Mouse (Mus musculus) midbrain, embryonic 15.5 days (tissue): ENCODE measurements around the gene Arhgef3. TPM values are rescaled to one million over a fixed set of nuclear protein-coding genes. Genes with fewer than 3 reads are reported as not detected.

Experiments
- ATAC-seq: fragments of 200-750 bp; cut with Nextera tagmentation; replicated peaks from 2 replicates; pipeline ENCODE4 v1.8.0; 2017; ENCODE audit warnings: moderate TSS enrichment
- H3K27ac ChIP-seq: fragments of 300-500 bp; sonication (generic); 2 replicates; pipeline ENCODE4 v1.5.1; 2015; ENCODE audit warnings: mild to moderate bottlenecking, inconsistent platforms
- H3K27me3 ChIP-seq: fragments of 300-500 bp; sonication (generic); replicated peaks from 2 replicates; pipeline ENCODE4 v1.6.1; 2015; ENCODE audit warnings: inconsistent platforms
- H3K36me3 ChIP-seq: fragments of 300-500 bp; sonication (generic); replicated peaks from 2 replicates; pipeline ENCODE4 v1.6.1; 2015; ENCODE audit warnings: inconsistent platforms
- H3K4me1 ChIP-seq: fragments of 300-500 bp; sonication (generic); 2 replicates; pipeline ENCODE4 v1.6.1; 2015; ENCODE audit warnings: inconsistent platforms
- H3K4me2 ChIP-seq: fragments of 300-500 bp; sonication (generic); 2 replicates; pipeline ENCODE4 v1.6.1; 2015; ENCODE audit warnings: inconsistent platforms, mild to moderate bottlenecking, moderate library complexity
- H3K4me3 ChIP-seq: fragments of 300-500 bp; sonication (generic); 2 replicates; pipeline ENCODE4 v1.5.1; 2015; ENCODE audit warnings: mild to moderate bottlenecking, inconsistent platforms
- H3K9ac ChIP-seq: fragments of 300-500 bp; sonication (generic); 2 replicates; pipeline ENCODE4 v1.6.1; 2015; ENCODE audit warnings: mild to moderate bottlenecking, inconsistent platforms
- H3K9me3 ChIP-seq: fragments of 300-500 bp; sonication (generic); 2 replicates; pipeline ENCODE4 v1.6.1; 2016; ENCODE audit warnings: inconsistent platforms
- WGBS: fragments of 180-500 bp; shearing (Covaris S2); methylation state at CpG from one replicate; pipeline ENCODE4 v1.1.7; 2015; ENCODE audit warnings: mixed read lengths; 5-methylcytosine and 5-hydroxymethylcytosine counted together
- polyA plus RNA-seq: library from polyadenylated mRNA; unstranded; fragments of >200 nt; fragmentation: Nextera tagmentation; extraction: Ambion mirVana; gene quantifications from 2 replicates; pipeline ENCODE4 v1.2.1, GENCODE M21; 2015

Gene Arhgef3
- polyA plus RNA-seq, 1 experiment from 2014 or later: 6.8 TPM

DNA sequence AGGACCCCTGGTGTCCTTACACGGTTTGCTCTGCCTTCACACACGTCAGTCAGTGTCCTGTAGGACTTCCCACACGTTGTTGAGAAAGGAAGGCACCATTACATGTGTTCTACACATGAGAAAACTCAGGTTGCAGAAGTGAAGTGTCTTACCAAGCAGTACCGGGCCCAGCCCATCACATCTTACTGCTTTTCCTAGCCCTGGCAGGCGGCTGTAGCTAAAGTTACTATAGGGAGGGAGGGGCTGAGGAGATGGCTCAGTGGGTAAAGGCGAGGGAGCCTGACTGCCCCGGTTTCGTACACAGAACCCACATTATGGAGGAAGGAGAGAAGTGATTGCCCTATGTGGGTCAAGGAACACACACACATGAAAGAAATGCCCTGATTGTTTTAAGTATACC is 116.8 kb downstream of the Arhgef3 start:
- no peak for ATAC-seq
- 78% methylated on average over 8 of the region's 8 CpGs for WGBS
- H3K27me3 ChIP-seq: no peaks in the 10 kb centered on the region

DNA sequence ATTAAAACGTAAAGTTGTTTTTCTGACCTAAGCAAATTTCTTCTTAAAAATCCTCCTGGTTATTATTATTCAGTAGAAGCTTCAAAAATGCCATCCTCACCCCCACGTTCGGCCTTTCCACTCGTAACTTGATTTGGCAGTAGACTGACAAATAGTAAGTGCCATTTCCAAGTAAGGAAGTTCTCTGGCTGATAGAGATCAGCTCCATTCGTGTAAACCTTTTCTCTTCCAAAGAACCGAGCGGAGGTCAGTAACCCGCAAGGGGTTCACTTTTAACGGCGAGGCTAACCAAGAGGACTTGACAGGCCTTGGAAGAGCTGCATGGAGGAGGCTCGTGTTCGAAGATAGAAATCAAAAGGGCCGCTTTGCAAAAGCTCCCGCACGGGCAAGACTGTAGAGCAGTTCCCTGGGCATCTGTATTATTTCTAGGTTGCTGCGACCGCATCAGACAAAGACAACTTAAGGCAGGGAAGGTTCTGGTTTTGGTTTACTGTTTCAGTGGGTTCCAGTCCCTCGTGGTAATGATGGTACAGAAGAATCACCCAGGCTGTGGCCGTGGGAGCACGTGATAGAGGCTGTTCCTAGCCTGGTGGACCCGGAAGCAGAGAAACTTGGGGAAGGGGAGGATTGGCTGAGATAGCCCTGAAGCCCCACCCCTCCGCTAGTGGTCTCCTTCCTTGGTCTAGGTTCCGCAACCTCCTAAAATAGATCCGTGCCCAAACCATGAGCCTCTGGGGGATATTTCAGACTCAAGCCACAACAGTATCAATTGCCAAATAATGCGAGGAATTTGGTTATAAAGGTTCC is 117.5 kb downstream of the Arhgef3 start:
- Histone ChIP-seq H3K4me2 (no peak overlapping the region), H3K9ac (no peak overlapping the region), H3K27ac (no peak overlapping the region), H3K4me1 (peaks cover 9% of the 10 kb centered on the region), H3K27me3 (no peaks in the 10 kb centered on the region), H3K36me3 (no peaks in the 10 kb centered on the region), H3K4me3 (no peak overlapping the region), H3K9me3 (no peaks in the 10 kb centered on the region)
- no peak for ATAC-seq
- WGBS: 94% methylated on average over 25 of the region's 25 CpGs

More for the DNA sequence above, 116.8 kb downstream of the Arhgef3 start:
- Histone ChIP-seq H3K4me3 (no peak overlapping the region), H3K4me2 (no peak overlapping the region), H3K9me3 (no peaks in the 10 kb centered on the region), H3K4me1 (peaks cover 9% of the 10 kb centered on the region), H3K9ac (no peak overlapping the region), H3K36me3 (no peaks in the 10 kb centered on the region), H3K27ac (no peak overlapping the region)

DNA sequence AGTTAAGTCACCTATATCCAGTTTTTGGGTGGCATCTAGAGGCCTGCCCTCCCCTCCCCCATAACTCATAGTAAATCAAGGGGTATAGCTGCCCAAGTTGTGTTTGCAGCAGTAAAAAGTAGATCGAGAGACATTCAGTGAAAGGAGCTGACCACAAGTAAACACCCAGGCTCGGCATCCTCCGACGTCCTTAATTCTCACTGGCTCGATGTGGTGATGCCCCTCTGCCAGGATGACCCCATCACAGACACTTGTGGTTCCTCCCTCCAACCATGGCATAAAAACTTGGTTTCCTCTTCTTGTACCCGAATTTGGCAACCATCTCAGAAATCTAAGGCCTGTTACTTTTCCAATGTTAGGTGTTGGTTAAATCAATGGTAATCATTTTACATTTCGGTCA is 118.4 kb downstream of the Arhgef3 start:
- 91% methylated on average over 7 of the region's 7 CpGs for WGBS
- no peak for ATAC-seq

DNA sequence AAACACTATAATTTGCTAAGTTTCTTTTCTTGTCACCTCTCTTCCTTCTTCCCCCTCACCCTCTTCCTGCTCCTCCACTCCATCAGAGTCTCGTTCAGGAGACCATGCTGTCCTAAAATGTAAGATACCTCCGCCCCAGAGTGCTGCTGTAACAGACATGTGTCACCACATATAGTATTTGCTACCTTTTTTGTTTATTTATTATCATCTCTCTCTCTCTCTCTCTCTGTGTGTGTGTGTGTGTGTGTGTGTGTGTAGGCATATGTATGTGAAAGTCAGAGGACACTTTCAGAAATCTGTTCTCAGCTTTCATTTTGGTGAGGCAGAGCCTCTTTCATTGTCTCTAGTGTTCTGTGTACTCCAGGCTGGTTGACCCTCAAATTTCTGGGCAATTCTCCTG is 119.0 kb downstream of the Arhgef3 start:
- no peak overlapping the region for H3K4me2 ChIP-seq
- H3K27ac ChIP-seq: no peak overlapping the region
- H3K27me3 ChIP-seq: no peaks in the 10 kb centered on the region
- H3K4me1 ChIP-seq: peaks cover 9% of the 10 kb centered on the region
- WGBS: 90% methylated on average over 2 of the region's 2 CpGs
- no peak overlapping the region for H3K4me3 ChIP-seq
- H3K9me3 ChIP-seq: no peaks in the 10 kb centered on the region
- no peak for ATAC-seq
- no peaks in the 10 kb centered on the region for H3K36me3 ChIP-seq
- H3K9ac ChIP-seq: no peak overlapping the region

More for the DNA sequence above, 118.4 kb downstream of the Arhgef3 start:
- peaks cover 9% of the 10 kb centered on the region for H3K4me1 ChIP-seq
- H3K27me3 ChIP-seq: no peaks in the 10 kb centered on the region
- H3K27ac ChIP-seq: no peak overlapping the region
- H3K4me2 ChIP-seq: no peak overlapping the region
- H3K36me3 ChIP-seq: no peaks in the 10 kb centered on the region
- H3K9ac ChIP-seq: no peak overlapping the region
- H3K9me3 ChIP-seq: no peaks in the 10 kb centered on the region
- no peak overlapping the region for H3K4me3 ChIP-seq

DNA sequence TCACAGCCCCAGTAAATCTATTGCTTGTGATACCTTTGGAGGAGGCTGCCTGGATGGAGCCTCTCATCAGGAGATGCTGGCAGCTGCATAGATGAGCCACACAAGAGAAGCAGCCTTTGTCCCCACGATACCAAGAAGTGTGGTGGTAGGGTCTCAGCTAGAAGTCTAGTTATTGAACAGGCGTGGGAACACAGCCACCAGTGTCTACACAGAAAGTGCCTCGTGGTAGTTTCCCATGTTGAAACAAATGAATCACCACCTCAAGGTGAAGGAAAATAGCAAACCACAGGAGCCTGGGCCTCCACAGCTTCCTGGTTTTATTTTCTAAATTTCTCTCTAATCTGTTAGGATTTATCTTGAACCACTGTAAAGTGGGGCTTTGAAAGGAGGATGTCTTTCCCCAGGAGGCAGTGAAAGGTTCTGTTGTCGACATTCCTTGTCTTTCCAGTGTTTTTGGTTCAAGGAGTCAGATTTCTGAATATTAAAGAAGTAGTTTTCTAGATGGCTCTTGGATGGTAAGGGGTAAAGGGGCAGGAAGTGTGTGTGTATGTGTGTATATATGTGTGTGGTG is 119.7 kb downstream of the Arhgef3 start:
- ATAC-seq: no peak
- WGBS: 70% methylated on average over 4 of the region's 4 CpGs
- H3K4me2 ChIP-seq: no peak overlapping the region
- no peaks in the 10 kb centered on the region for H3K36me3 ChIP-seq
- H3K4me1 ChIP-seq: peaks cover 9% of the 10 kb centered on the region
- no peak overlapping the region for H3K9ac ChIP-seq
- H3K9me3 ChIP-seq: no peaks in the 10 kb centered on the region
- no peaks in the 10 kb centered on the region for H3K27me3 ChIP-seq
- H3K27ac ChIP-seq: no peak overlapping the region
- H3K4me3 ChIP-seq: no peak overlapping the region

DNA sequence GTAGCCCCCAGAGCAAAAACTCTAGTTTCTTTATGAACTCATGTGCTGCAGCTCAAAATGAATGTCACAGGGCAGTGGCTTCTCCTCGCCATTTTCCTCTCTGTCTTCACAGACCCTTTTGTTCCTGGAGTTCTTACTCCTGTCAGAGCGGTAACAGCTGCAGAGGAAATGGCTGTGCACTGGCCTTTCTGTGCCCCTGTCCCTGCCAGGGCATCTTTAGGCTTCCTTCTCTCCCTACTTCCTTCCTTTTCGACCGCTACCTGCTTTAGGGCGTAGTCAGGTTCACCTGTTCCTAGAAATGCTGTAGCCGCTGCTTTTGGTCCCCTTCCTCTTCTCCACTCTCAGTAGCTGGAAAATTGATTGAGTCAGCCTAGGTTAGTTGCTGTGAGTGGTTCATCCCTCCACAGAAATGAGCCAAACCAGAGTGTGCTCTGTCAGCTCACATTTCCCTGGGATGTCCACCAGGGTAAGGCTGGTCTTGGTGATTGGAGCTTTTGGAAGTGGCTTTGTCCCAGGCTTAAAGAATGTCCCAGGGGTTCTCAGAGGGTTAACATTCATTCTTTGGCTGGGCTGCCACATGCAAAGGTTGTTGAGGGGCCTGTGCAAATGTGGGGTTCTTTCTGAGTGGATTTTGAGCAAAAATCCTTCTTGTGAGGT is 121.3 kb downstream of the Arhgef3 start:
- WGBS: 79% methylated on average over 6 of the region's 6 CpGs

DNA sequence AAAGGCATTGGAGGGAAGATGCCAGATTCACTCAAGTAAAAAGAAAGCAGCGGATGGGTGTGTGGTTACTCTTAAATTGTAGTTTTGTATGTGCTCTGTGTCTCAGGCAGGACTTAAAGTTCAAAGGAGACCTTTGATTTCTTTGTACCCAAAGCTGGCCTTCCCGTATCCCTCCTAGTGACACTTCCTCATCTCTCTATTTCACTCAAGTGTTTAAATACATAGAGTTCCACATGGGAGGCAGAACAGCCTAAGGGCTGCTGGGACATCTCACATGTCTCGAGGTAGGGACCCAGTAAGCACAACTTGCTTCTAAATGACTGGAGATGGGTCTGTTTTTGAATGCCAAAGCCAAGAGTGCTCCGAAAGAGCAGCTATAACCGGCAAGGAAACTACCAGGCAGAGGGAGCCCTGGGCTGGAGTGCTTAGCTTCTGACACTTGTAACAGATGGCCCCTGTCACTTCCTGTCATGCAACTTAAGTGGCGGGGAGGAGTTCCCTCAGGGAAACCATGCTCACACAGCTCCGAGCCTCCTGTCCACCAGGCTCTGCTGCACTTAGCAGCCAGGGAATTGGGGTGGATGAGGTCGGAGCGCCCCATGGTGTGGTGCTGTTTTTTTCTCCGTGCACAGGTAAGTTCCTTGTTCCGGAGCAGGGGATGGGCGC is 123.0 kb downstream of the Arhgef3 start:
- Histone ChIP-seq H3K4me1 (no peaks in the 10 kb centered on the region), H3K4me2 (no peak overlapping the region), H3K4me3 (no peak overlapping the region), H3K27ac (no peak overlapping the region), H3K36me3 (no peaks in the 10 kb centered on the region), H3K27me3 (no peaks in the 10 kb centered on the region), H3K9me3 (no peaks in the 10 kb centered on the region), H3K9ac (no peak overlapping the region)
- WGBS: 63% methylated on average over 12 of the region's 12 CpGs
- no peak for ATAC-seq

More for the DNA sequence above, 121.3 kb downstream of the Arhgef3 start:
- Histone ChIP-seq H3K27ac (no peak overlapping the region), H3K4me3 (no peak overlapping the region), H3K27me3 (no peaks in the 10 kb centered on the region), H3K9me3 (no peaks in the 10 kb centered on the region), H3K4me1 (no peaks in the 10 kb centered on the region; the same call in 1 of the 2 replicates), H3K36me3 (no peaks in the 10 kb centered on the region), H3K9ac (no peak overlapping the region), H3K4me2 (no peak overlapping the region)
- no peak for ATAC-seq

DNA sequence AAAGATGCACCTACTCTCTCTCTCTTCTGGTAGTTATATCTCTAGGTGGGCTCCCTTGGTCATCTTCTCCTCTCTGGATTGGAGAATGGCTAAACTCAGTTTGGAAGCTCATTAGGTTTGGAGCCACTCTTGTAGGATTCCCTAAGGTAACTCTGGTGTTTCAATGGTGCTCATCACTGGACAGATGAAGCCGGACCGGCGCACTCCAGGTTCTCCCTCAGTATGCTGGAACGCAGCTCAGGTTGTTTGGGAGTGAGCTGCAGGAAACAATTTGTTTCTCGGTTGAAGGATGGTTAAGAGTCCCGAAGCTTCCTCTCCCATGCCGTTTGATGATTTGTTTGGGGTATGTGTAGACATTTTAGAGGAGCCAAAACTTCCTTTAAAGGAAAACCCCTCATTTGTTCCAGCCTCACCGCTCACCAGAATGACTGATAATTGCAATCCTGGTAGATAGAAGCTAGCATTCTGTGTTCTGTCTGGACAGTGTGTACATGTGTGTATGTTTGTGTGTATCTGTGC is 124.0 kb downstream of the Arhgef3 start:
- 90% methylated on average over 8 of the region's 8 CpGs for WGBS
- no peaks in the 10 kb centered on the region for H3K27me3 ChIP-seq
- ATAC-seq: no peak

DNA sequence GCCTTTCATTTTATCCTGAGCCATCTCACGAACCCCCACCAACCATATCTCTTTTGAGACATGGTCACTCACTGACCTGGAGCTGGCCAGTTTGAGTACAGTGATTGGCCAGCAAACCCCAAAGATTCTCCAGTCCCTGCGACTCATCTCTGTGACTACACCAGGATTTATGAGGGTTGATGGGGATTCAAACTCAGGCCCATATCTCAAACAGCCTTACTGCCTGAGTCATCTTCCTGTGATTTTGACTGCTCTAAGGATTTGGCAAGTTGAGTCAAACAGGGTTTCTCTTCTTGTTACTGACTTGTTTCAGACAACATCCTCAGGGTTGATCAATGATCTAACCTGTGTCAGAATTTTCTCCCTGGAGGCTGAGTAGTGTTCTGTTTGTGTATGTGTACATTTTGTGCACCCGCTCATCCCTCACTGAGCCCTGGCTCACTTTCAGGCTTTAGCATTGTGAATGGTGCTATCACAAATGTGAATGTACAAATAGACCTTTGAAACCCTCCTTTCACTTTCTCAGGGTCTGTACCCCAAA is 124.9 kb downstream of the Arhgef3 start:
- no peak overlapping the region for H3K4me2 ChIP-seq
- no peaks in the 10 kb centered on the region for H3K36me3 ChIP-seq
- ATAC-seq: no peak
- H3K4me3 ChIP-seq: no peak overlapping the region
- WGBS: 90% methylated on average over 3 of the region's 3 CpGs
- H3K9me3 ChIP-seq: no peaks in the 10 kb centered on the region
- no peak overlapping the region for H3K27ac ChIP-seq
- H3K9ac ChIP-seq: no peak overlapping the region
- no peaks in the 10 kb centered on the region for H3K4me1 ChIP-seq
- no peaks in the 10 kb centered on the region for H3K27me3 ChIP-seq

More for the DNA sequence above, 124.0 kb downstream of the Arhgef3 start:
- Histone ChIP-seq H3K27ac (no peak overlapping the region), H3K9me3 (no peaks in the 10 kb centered on the region), H3K4me2 (no peak overlapping the region), H3K36me3 (no peaks in the 10 kb centered on the region), H3K4me3 (no peak overlapping the region), H3K4me1 (no peaks in the 10 kb centered on the region), H3K9ac (no peak overlapping the region)

DNA sequence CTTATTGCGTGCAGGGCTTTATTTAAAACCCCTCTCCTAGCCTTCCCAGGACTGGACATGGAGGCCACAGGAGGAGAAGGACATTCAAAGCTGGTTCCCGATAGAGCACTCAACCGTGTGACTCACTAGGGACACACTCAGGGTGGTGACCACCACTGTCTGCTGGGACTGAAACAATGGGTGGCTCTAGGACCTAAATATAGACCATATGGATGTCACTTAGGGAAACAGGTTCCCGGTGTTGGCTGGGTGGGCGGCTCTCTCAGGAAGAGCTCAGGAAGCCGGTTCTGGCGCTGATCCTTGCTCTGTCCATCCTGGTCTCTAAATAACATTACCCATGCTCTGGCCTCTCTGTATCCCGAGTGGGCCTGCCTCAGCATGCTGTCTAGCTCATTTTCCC is 127.6 kb downstream of the Arhgef3 start:
- H3K9ac ChIP-seq: no peak overlapping the region

DNA sequence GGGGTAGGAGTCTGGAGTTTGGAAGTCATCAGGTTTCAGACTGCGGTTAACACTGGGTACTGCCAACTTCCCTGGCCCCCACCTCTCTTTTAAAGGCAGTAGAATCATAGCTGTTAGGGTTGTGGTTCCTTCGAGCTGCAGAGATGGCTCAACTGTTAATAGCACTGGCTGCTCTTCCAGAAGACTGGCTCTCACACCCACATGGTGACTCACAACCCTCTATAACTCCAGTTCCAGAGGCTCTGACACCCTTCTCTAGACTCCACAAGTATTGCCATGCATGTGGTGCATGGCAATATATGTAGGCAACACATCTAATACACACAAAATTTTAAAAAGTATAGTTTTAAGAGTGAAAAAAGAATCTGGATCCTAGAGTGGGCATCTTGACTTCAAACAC is 128.1 kb downstream of the Arhgef3 start:
- H3K9ac ChIP-seq: no peak overlapping the region
- no peaks in the 10 kb centered on the region for H3K9me3 ChIP-seq
- H3K4me1 ChIP-seq: no peaks in the 10 kb centered on the region
- no peaks in the 10 kb centered on the region for H3K27me3 ChIP-seq
- WGBS: 89% methylated on average over 2 of the region's 2 CpGs
- no peak overlapping the region for H3K4me2 ChIP-seq
- H3K36me3 ChIP-seq: no peaks in the 10 kb centered on the region
- no peak for ATAC-seq
- no peak overlapping the region for H3K27ac ChIP-seq
- no peak overlapping the region for H3K4me3 ChIP-seq

More for the DNA sequence above, 127.6 kb downstream of the Arhgef3 start:
- H3K9me3 ChIP-seq: no peaks in the 10 kb centered on the region
- no peak overlapping the region for H3K4me2 ChIP-seq
- no peak overlapping the region for H3K27ac ChIP-seq
- no peak for ATAC-seq
- no peaks in the 10 kb centered on the region for H3K27me3 ChIP-seq
- H3K36me3 ChIP-seq: no peaks in the 10 kb centered on the region
- no peak overlapping the region for H3K4me3 ChIP-seq
- no peaks in the 10 kb centered on the region for H3K4me1 ChIP-seq
- 87% methylated on average over 8 of the region's 8 CpGs for WGBS

DNA sequence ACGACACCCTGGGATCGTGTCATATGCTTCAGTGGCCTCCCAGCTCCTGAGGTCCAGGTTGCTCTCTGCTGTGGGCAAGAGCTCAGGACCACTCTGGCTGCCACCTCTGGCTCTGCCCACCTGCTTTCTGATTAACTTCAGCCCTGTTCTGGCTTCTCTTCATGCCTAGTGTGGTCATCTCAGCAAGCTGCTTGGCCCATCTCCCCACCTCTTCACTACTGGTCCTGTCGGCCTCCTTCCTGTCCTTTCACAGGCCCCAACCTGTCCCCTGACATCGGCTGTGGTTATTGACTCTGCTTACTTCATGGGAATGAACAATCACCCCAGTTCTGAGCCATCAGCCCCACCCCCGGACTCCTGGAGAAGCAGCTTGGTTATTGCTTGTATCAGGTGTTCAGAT is 128.9 kb downstream of the Arhgef3 start:
- Histone ChIP-seq H3K27me3 (no peaks in the 10 kb centered on the region), H3K9me3 (no peaks in the 10 kb centered on the region), H3K9ac (no peak overlapping the region), H3K4me2 (no peak overlapping the region), H3K36me3 (no peaks in the 10 kb centered on the region), H3K4me3 (no peak overlapping the region), H3K27ac (no peak overlapping the region), H3K4me1 (no peaks in the 10 kb centered on the region)
- ATAC-seq: no peak
- WGBS: 90% methylated on average over 5 of the region's 5 CpGs
